Mouse (Mus musculus): ENCODE data around the gene Sec16a. TPM values are rescaled to one million over a fixed set of nuclear protein-coding genes. Genes with fewer than 3 reads are reported as not detected.
"Not testable (repeated sequence)": the region's sequence is repeated elsewhere in the genome, so short reads cannot be mapped to it uniquely, and the experiment has no call there.

Gene Sec16a
- polyA plus RNA-seq, 2 experiments = 47.1 to 62.5 TPM

DNA sequence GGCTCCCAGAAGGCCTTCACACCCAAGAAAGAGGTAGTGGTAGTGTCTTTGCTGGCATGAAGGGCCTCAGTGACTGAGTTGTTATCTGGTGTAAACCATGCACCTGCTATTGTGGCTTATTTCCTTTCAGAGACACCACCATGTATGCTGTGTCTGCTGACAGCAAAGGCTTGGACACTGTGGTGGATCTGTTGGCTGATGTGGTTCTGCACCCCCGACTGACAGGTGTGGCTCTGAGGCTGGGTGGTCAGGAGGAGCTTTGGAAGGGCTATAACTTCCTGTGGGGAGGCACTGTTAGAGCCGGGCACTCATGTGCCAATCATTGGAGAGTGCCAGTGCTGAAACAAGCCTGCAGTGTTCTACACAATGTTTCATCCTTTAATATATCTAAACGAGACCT lies 54.1 kb downstream of the Sec16a start:
- WGBS = 85% methylated on average over 3 of the region's 3 CpGs
- no peak overlapping the region for H3K4me2 ChIP-seq (replicated peaks; ENCODE audit: low read depth, low read length, severe bottlenecking)
- peaks cover 76% of the 10 kb centered on the region for H3K36me3 ChIP-seq (ENCODE audit: control insufficient read depth, insufficient read depth, low read length)
- H3K9me3 ChIP-seq (ENCODE audit: control insufficient read depth, low read length) = no peaks in the 10 kb centered on the region
- TF ChIP-seq POLR2A (IDR thresholded peaks at IDR 0.05; ENCODE audit: borderline replicate concordance, extremely low read depth, insufficient read depth, insufficient read length) = no peak
- H3K27ac ChIP-seq (replicated peaks; ENCODE audit: low read depth, low read length) = no peak overlapping the region
- no peak for ATAC-seq (ENCODE audit: low FRiP score, low read depth)
- H3K9ac ChIP-seq (ENCODE audit: low read depth, low read length, severe bottlenecking) = no peak overlapping the region
- no peaks in the 10 kb centered on the region for H3K27me3 ChIP-seq (ENCODE audit: control insufficient read depth, insufficient read depth, low read length)
- H3K4me1 ChIP-seq (ENCODE audit: control insufficient read depth, insufficient read depth, low read length) = peaks cover 10% of the 10 kb centered on the region
- no peak for DNase-seq (ENCODE audit: low spot score)
- no peak overlapping the region for H3K4me3 ChIP-seq (replicated peaks; ENCODE audit: low read length)

DNA sequence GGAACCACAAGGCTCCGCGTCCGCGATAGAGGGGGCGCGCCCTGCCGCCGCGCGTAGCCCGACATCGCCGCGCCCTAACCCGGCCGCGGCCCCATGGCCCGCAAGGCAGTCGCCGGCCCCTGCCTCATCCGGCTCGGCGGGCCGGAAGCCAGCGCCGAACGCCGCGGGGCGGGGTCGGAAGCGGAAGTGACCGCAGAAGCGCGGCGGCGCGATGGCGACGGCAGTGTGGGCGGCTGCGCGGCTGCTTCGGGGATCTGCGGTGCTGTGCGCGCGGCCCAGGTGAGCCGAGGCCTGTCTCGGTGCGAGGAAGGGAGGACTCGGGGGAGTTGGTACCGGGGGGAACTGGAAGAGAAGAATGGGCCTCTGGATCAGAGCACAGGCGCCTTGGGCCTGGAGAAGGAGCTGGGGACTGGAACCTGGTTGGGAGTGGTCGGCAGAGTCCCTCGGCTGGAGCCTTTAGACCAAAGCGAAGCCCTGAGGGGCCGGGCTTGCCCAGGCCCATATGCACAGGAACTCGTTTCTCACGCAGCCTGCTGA lies 55.8 kb downstream of the Sec16a start, which contains the start of the genes Entr1 and Pmpca:
Gene Entr1, minus strand, starts transcription at position 163 of the 537 bp plus-strand sequence.
Gene Pmpca, plus strand, starts transcription at position 186 of the 537 bp plus-strand sequence.
- DNase-seq (ENCODE audit: low spot score) = peak; percentile 76
- H3K4me3 ChIP-seq (replicated peaks; ENCODE audit: low read length) = peak within 1 kb of the TSS; percentile 96
- WGBS = under 1% methylated on average over 58 of the region's 60 CpGs
- H3K9me3 ChIP-seq (ENCODE audit: control insufficient read depth, low read length) = no peaks in the 10 kb centered on the region
- peak within 1 kb of the TSS; percentile 88 for H3K9ac ChIP-seq (ENCODE audit: low read depth, low read length, severe bottlenecking)
- H3K4me1 ChIP-seq (ENCODE audit: control insufficient read depth, insufficient read depth, low read length) = peaks cover 10% of the 10 kb centered on the region
- TF ChIP-seq POLR2A (IDR thresholded peaks at IDR 0.05; ENCODE audit: borderline replicate concordance, extremely low read depth, insufficient read depth, insufficient read length) = peak; percentile 82; the same call in 1 of the 2 replicates
- peak within 1 kb of the TSS; percentile 90 for H3K4me2 ChIP-seq (replicated peaks; ENCODE audit: low read depth, low read length, severe bottlenecking)
- peak within 1 kb of the TSS; percentile 63 for H3K27ac ChIP-seq (replicated peaks; ENCODE audit: low read depth, low read length)
- no peaks in the 10 kb centered on the region for H3K27me3 ChIP-seq (ENCODE audit: control insufficient read depth, insufficient read depth, low read length)
- peak; percentile 91 for ATAC-seq (ENCODE audit: low FRiP score, low read depth)
- H3K36me3 ChIP-seq (ENCODE audit: control insufficient read depth, insufficient read depth, low read length) = peaks cover 76% of the 10 kb centered on the region

DNA sequence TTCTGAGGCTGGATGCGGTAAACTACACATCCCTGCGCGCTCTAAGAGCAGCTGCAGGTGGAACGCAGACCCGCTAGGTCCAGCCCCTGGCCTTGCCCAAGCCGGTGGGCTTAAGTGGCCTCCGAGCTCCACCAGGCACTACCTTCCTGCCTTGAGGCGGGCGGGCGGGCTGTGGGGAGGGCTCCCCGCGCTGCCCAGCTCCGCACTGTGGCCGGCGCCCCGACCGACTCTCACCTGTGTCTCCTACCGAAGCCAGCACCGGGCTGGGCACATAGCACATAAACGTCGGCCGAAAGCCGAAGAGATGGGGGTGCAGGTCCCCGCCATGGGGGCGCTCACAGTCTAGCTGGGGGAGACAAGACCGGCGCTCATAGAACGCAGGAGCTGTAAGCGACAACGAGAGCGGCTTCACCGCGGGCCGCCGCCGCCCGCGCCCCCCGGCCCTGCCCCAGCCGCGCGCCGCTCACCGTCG lies 56.3 kb downstream of the Sec16a start:
- H3K9ac ChIP-seq (ENCODE audit: low read depth, low read length, severe bottlenecking) = peak overlapping the region; percentile 88
- 1% methylated on average over 23 of the region's 45 CpGs for WGBS
- peak; percentile 34 for ATAC-seq (ENCODE audit: low FRiP score, low read depth)
- H3K4me2 ChIP-seq (replicated peaks; ENCODE audit: low read depth, low read length, severe bottlenecking) = peak overlapping the region; percentile 90
- H3K27me3 ChIP-seq (ENCODE audit: control insufficient read depth, insufficient read depth, low read length) = no peaks in the 10 kb centered on the region
- TF ChIP-seq POLR2A (IDR thresholded peaks at IDR 0.05; ENCODE audit: borderline replicate concordance, extremely low read depth, insufficient read depth, insufficient read length) = no peak
- peaks cover 10% of the 10 kb centered on the region for H3K4me1 ChIP-seq (ENCODE audit: control insufficient read depth, insufficient read depth, low read length)
- H3K4me3 ChIP-seq (replicated peaks; ENCODE audit: low read length) = peak overlapping the region; percentile 96
- peaks cover 76% of the 10 kb centered on the region for H3K36me3 ChIP-seq (ENCODE audit: control insufficient read depth, insufficient read depth, low read length)
- H3K27ac ChIP-seq (replicated peaks; ENCODE audit: low read depth, low read length) = peak overlapping the region; percentile 63
- no peak for DNase-seq (ENCODE audit: low spot score)
- no peaks in the 10 kb centered on the region for H3K9me3 ChIP-seq (ENCODE audit: control insufficient read depth, low read length)

DNA sequence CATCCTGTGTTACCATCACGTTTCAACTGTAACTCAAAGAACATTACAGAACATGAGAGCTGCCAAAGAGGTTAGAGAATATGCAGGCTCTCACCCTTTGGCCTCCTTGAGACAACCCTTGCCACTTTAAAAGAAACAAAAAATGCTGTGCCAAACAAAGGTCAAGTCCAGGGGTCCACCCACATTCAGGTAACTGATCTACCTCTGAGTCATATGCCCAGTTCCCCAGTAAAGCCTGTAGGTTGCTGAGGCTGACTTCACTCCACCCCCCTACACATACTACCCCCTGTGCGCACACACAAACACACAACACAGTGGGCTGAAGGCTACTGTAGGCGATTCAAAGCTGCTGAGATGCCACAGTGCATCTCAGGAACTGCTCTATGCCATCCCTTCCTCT lies 57.3 kb downstream of the Sec16a start:
- Histone ChIP-seq H3K4me1 (ENCODE audit: control insufficient read depth, insufficient read depth, low read length) (peaks cover 10% of the 10 kb centered on the region), H3K27me3 (ENCODE audit: control insufficient read depth, insufficient read depth, low read length) (no peaks in the 10 kb centered on the region), H3K9ac (ENCODE audit: low read depth, low read length, severe bottlenecking) (peak overlapping the region; percentile 88), H3K36me3 (ENCODE audit: control insufficient read depth, insufficient read depth, low read length) (peaks cover 76% of the 10 kb centered on the region), H3K4me2 (replicated peaks; ENCODE audit: low read depth, low read length, severe bottlenecking) (0 out of 2 replicates have a peak overlapping the region, but pooled peaks have one; percentile 8), H3K27ac (replicated peaks; ENCODE audit: low read depth, low read length) (no peak overlapping the region), H3K9me3 (ENCODE audit: control insufficient read depth, low read length) (no peaks in the 10 kb centered on the region), H3K4me3 (replicated peaks; ENCODE audit: low read length) (peak overlapping the region; percentile 96; the same call in 1 of the 2 replicates)
- TF ChIP-seq POLR2A (IDR thresholded peaks at IDR 0.05; ENCODE audit: borderline replicate concordance, extremely low read depth, insufficient read depth, insufficient read length) = no peak
- ATAC-seq (ENCODE audit: low FRiP score, low read depth) (no peak), DNase-seq (ENCODE audit: low spot score) (no peak)
- WGBS = 90% methylated on average over 3 of the region's 3 CpGs

DNA sequence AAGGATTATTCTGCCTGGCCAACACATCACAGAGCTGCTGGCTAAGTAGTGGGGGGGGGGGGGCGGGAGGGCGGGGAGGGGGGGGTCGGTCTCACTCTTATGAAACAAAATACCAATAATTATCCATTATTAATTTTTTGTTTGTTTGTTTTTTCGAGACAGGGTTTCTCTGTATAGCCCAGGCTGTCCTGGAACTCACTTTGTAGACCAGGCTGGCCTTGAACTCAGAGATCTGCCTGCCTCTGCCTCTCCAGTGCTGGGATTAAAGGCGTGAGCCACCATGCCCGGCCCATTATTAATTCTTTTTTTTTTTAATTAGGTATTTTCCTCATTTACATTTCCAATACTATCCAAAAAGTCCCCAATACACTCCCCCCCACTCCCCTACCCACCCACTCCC lies 64.1 kb downstream of the Sec16a start:
- peak; percentile 43; the same call in 1 of the 2 replicates for ATAC-seq (ENCODE audit: low FRiP score, low read depth)
- H3K27ac ChIP-seq (replicated peaks; ENCODE audit: low read depth, low read length); H3K9me3 ChIP-seq (ENCODE audit: control insufficient read depth, low read length); H3K4me1 ChIP-seq (ENCODE audit: control insufficient read depth, insufficient read depth, low read length); H3K27me3 ChIP-seq (ENCODE audit: control insufficient read depth, insufficient read depth, low read length); DNase-seq (ENCODE audit: low spot score): not testable (repeated sequence)
- 33% methylated on average over 6 of the region's 6 CpGs for WGBS
- peaks cover 64% of the 10 kb centered on the region for H3K36me3 ChIP-seq (ENCODE audit: control insufficient read depth, insufficient read depth, low read length)
- H3K4me2 ChIP-seq (replicated peaks; ENCODE audit: low read depth, low read length, severe bottlenecking) = peak overlapping the region; percentile 83
- peak overlapping the region; percentile 72 for H3K9ac ChIP-seq (ENCODE audit: low read depth, low read length, severe bottlenecking)
- peak overlapping the region; percentile 75 for H3K4me3 ChIP-seq (replicated peaks; ENCODE audit: low read length)

All from limb, embryonic 14.5 days (tissue).